Mouse (Mus musculus): ENCODE measurements around the gene Ublcp1.

DNA sequence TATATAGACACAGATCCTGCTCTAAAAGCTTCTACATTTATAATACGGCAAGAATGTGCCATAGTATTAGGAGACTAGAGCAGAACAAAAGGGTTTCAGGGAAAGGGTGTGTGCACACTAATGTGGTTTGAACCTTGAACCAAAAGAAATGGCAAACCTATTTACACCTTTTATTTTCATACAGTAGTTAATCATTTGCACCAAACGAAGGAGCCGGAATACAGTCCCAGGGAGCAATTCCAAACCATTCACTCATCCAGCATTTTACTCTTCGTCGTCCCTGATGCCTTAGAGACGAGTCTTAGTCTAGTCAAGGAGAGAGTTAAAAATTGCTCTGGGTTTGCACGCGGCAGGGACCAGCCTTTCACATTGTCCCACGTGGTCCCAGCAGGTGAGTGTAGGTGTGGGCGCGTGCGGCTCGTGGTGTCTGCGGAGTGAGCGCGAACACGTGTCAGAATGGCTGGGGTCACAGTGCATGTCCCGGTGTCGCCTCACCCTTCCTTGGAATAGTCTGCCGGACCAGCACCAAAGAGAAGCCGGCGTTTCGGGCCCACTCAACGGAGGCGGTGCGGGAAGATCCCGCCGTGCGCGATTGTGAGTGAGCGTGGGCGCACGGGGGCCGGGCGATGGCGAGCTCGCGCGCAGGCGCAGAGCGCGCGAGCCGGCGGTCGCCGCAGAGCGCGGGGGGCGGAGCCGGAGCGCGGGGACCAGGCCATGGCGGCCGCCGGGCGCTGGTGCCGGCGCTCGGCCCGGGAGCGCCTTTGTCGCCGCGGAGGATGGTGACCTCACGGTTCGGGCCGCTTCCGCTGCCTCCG, 48.2 kb upstream of the Ublcp1 start, which contains the start of gene Rnf145:
- TF ChIP-seq CTCF (IDR thresholded peaks at IDR 0.05; ENCODE audit: extremely low read depth, insufficient read depth, insufficient read length, insufficient replicate concordance) (no peak), POLR2A (IDR thresholded peaks at IDR 0.05; ENCODE audit: low read depth, low read length) (peak; percentile 52)

Measured in spleen, adult 2 months (tissue).